Mouse (Mus musculus) cerebellum, postnatal 4 days (tissue): ENCODE measurements around the gene Kank4.

Experiments used
- DNase-seq, 2 experiments: peaks; one replicate each; pipeline ENCODE4 v3.0.0; 2022; ENCODE audit warnings: low spot score in 2 of 2, mixed read lengths in 1 of 2

Gene Kank4

DNA sequence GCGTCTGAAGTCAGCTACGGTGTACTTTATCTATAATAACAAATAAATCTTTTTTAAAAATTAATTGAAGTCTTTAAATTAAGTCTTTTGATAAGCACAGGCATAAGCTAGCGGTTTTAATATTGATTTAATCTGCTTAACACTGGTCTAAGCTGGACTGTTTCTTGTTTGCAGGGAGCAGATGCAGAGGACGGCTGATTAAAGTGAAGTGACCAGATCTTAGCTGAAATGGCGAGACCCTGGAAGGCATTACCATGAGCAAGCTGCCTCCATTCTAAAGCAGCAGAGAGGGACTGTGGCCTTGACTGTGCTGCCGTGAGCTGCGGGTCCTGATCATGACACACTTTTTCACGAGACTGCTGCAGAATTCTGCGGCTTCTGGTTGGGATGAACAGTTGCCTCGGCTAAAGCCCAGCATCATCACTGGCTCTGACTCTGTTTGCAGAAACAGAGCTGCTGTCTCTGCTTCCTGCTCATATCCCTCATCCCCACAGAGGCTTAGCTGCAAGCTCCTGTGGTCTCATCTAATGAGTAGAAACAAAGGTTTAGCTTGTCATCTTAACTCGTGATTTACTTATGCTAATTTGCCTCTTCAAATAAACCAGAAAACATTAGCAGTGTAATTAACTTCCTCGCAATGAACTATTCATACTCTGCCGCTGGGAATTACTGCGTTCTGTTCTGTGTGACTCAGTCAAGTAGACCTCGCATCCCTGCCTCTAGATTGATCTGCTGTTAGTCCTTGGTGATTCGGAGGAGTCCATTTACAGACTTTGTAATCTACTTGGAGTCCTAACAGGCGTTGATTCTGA, 99.4 kb downstream of the Kank4 start:
- no peak for DNase-seq

DNA sequence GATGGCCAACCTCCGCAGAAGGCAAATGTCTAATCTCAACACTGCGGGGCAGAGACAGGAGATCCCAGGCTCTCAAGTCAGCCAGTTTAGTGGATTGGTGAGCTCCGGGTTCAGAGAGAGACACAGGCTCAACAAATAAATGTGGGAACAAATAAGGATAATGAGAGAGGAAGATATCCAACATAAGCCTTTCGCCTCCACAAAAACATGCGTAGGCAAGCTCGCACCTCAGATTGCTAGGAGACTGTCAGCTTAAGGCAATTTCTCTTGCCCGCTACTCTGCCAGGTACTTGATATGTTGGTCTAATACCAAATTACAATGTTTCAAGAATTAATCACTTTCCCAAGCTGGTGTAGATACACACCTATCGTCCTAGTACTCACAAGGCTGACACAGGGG, 106.4 kb downstream of the Kank4 start:
- DNase-seq, result no peak
